Mouse (Mus musculus) embryo, embryonic 9.5 days (tissue): ENCODE results near the gene Klhl20.
A peak's percentile ranks its signal among the peaks of the same experiment; 100 is the strongest.

ENCODE experiments used
- DNase-seq: peaks from one replicate; pipeline ENCODE4 v3.0.0-alpha.2; 2017; ENCODE audit errors: extremely low spot score

Klhl20 gene

GRCm38 (mm10) chr1:161071272-161071620, 60.1 kb downstream of the Klhl20 start:
- no peak for DNase-seq

GRCm38 (mm10) chr1:161070352-161071271, 60.7 kb downstream of the Klhl20 start, which contains the start of the genes Dars2 and Cenpl:
Dars2 (minus strand) TSS chr1:161070658.
Cenpl (plus strand) TSS chr1:161070713.
- peak; percentile 92 for DNase-seq

- no peak for DNase-seq
These were observed 68.0 kb downstream of the Klhl20 start for GRCm38 (mm10) chr1:161063351-161063750.

- DNase-seq, result no peak
These were observed 74.1 kb downstream of the Klhl20 start for GRCm38 (mm10) chr1:161057164-161057563.

- no peak for DNase-seq
These were observed 84.3 kb downstream of the Klhl20 start for GRCm38 (mm10) chr1:161046972-161047371.

- DNase-seq, result peak; percentile 4
These were observed 89.9 kb downstream of the Klhl20 start for GRCm38 (mm10) chr1:161041261-161042020.

GRCm38 (mm10) chr1:161040855-161041254, 90.5 kb downstream of the Klhl20 start:
- DNase-seq, result peak; percentile 57

GRCm38 (mm10) chr1:161040426-161040770, 90.9 kb downstream of the Klhl20 start:
- DNase-seq, result no peak

GRCm38 (mm10) chr1:161039741-161040425, 91.4 kb downstream of the Klhl20 start:
- DNase-seq, result peak; percentile 87

- DNase-seq, result peak; percentile 84
These were observed 92.2 kb downstream of the Klhl20 start for GRCm38 (mm10) chr1:161038968-161039721.
